Mouse (Mus musculus) cerebellum, postnatal 10 days (tissue): ENCODE measurements at regions not wholly inside any gene's neighbourhood (a gene's known extent, or its start where the extent isn't known, plus 50 kb on each side); places are given as distances from the start of the nearest gene placed in this dataset.

ENCODE experiments used
- DNase-seq, 2 experiments: peaks; one replicate each; pipeline ENCODE4 v3.0.0; 2021; ENCODE audit warnings: mixed read lengths in 2 of 2

DNA sequence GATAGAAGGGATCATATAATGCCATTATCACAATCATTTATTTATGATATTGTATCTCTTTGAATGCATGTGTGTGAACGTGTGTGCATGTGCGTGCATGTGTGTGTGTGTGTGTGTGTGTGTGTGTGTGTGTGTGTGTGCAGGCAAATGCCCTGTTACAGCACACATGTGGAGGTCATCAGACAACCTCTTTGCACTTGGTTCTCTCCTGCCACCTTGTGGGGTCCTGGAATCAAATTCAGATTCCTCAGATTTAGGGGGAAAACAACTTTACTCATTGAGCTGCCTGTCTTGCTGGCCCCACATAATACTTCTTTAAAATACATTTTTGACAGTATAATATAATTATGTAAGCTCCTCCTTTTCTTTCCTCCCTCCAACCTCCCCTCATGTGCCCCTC is 195.7 kb upstream of the Zic1 start:
- peak; percentile 50 to 70 for DNase-seq

DNA sequence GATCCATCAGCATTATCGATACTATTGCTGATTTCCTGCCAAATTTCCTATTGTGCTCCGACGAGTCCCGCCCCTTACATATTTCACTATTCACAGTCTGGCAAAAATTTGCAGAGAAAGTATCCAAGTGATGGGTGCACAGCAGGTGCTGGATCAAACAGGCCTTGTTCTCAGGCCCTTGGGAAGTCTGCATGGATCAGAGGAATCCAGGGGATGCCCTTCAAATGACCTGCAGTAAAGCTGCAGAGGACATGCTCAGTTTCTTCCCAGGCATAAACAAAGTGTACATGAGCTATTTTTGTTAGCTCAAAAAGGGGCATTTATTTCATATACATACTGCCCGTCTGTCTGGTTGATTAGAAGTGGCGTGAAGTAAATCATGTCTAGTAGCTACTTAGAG is 194.2 kb upstream of the Zic1 start:
- peak; percentile 25 for DNase-seq

DNA sequence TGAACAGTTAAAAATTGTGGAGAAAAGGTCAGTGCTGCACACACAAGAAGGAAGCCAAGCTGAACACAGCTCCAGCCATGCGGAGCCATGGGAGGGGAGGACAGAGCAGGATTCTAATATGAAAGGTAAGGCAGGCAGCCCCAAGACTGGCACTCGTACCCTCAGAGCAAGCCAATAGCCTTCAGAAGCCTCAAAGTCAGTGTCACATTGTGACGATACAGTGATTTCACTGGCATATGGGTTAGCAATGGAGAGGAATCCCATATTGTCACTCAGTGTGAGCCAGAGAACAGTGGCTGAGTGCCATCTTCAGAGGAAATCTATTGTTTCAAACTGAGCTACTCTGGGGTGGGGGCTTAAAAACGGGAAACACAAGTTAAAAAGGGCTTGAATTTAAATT is 181.4 kb upstream of the Zic1 start:
- DNase-seq: peak; percentile 91

DNA sequence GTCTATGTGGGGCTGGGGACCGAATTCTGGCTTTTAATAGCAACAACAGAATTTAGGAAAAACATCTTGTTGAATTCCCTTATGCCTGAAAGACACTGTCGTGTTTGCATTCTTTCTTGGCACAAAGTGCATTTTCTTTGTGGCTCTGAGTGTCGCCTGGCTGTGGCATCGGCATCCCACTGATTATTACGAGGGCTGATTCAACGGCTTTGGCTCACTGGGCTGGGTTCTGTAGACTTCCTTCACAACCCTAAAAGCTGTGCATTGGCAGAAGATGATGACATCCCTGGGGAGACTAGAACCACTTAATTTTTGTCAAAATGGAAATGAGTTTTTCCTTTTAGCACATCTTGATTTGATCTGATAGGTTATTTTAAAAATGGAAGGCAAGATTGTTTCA is 179.8 kb upstream of the Zic1 start:
- DNase-seq: peak; percentile 85 to 91

DNA sequence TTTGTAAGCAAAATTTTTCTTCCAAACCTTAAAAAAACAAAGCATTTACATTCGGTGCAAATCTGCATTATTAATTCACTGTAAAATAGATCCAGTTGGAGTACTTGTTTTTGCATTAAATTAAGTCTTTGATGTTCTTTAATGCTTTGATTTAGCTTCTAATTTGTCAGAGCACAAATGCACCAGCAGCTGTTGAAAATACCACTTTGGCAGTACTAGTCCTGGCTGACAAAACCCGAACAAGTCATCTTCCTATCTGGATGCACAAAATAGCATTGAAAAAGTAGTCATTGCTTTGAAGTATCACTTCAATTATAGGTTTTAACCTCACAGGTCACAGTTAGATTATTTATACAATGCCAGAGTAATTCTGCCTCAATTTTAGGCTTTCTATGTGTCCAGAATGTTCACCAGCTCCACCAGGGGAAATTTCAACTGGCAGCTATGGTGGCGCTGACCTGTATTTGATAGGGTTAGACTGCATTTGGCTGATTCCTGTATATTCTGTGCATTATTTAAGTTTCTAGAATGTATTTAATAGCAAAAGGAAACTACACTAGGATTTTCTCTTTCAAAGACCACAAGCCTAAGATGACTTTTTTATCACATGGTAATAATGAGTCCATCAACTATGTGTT is 163.3 kb upstream of the Zic1 start:
- peak; percentile 24 to 41 for DNase-seq

DNA sequence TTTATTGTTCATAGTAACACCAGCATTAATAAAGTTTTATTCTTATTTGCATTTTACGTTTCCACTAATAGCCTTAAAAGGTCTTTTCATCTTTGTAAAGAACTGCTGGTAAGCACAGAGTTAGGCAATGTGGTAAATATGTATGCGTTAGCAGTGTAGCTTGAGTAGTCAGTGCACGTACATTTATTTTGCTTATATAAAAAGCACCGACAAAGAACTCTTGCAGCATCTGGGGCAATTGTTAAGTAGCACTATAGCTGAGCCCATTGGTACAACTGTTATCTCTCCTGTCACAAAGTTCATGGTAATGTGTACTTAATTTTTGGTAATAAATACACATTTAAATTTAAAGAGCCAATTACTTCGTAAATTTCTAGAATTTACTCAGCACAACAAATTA is 162.8 kb upstream of the Zic1 start:
- DNase-seq: no peak

DNA sequence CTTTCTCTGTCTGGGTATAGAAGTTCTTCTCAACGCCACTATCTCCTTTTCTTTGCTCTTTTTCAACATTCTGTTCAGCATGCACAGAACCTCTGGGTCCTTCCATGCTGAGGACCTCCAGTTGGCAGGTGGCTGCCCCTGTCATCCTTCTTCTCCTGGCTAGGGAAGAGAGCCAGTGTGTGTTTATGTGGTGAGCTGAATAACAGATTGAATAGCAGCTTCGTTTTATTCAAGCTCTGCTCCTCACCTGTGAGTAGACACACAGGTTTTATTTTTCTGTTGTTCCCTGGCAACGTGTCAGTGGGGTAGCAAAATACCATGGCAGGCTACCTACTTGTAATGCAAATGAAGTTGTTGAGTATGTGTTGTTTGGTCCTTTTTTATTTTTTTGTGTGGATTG is 154.9 kb upstream of the Zic1 start:
- peak; percentile 53 to 61 for DNase-seq

DNA sequence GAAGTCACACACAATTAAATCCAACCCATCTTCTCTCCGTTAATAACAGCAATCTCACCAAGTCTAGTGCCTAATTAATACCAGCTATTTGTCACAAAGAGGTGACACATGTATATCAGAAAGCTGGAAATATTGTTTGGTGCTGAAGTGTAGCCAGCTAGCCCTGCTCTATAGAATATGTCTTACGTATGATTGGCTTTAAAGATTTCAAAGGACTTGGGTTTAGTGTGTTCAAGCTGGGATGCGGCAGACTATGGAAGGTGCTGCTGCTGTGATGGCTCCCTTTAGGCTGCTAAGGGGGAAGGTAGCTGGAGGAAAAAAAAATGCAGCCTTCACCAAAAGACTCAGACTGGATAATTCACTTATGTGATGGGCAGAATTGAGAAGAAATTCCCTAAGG is 144.1 kb upstream of the Zic1 start:
- no peak for DNase-seq

DNA sequence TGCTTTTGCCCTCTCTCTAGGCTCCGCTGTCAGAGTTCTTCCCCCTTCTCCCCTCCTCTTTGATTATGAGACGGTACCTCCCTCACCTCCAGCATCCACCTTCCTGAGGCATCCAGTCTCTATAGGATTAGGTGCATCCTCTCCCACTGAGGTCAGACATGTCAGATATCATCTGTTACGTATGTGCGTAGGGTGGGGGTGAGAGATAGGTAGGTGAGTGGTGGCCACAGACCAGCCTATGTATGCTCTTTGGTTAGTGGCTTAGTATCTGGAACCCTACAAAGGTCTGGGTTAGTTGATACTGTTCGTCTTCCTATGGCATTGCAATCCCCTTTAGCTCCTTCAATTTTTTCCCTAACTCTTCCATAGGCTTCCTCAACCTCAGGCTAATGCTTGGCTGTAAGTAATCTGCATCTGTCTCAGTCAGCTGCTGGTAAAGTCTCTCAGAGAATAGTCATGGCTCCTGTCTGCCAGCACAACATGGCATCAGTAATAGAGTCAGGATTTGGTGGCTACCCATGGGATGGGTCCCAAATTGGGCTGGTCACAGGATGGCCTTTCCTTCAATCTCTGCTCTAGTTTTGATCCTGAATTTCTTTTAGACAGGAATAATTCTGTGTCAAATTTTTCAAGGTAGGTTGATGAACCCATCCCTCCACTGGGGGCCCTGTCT is 138.2 kb upstream of the Zic1 start:
- DNase-seq: no peak

DNA sequence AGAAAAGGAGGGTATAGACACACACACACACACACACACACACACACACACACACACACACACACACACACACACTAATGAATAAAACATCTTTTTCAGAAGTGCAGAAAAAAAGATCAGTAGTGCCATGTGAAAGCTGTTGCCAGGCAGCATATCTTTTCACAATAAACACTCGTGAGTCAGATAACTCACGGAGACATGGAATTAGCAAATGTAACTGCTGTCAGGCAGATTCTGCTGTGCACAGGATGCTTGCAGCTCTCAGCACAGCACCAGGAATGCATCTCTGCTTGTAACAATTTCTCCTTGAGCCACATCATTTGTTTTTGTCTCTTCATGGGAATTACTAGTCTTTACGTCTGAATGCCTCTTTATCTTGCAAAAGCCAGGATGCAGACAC is 111.0 kb upstream of the Zic1 start:
- no peak for DNase-seq

DNA sequence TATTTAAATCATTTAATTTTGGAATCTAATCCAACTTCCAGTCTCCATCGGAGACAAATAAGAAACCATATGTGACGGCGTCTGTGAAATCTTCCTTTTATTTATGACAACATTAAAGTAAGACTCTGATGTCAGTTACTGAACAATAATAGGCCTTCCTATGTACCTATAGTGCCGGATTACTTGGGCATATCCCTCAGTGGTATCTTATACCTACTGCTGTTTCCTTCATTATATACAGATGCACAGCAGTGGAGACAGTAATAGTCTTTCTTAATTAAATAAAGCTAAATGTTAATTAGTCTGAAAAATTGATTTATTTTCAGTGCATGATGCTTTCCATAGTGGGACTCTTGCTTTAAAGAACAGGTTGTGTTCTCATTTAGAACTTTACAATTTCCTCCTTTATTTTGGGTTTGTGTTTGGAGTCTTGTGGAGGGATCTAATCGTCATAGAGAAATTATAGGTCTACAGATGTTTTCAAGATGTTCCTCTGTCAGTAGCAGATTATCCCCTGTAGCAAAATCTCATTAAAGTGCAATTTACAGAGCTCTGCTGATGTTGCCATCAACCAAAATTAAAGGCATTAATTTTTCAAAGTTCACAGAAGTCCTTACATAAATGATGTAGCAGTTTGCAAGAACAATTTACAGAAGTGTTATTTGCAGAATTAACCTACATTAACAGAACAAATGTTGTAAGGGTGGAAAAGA is 97.3 kb upstream of the Zic1 start:
- no peak for DNase-seq

DNA sequence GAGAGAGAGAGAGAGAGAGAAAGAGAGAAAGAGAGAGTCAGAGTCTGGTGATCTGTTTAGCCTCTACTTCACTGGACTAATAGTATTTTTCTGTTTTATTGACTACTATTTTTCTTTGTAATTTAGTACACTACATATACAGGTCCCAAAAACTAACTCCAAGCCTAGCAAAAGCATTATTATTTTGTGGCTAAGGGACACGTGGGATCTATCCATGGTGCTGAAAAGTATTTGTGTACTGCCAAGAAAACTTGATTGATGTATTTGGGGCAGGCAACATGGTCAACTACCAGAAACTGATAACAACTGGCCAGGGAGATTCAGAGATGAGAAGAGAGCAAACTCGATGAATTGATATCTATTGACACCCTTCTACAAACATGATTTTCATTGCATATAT is 94.3 kb upstream of the Zic1 start:
- no peak for DNase-seq

DNA sequence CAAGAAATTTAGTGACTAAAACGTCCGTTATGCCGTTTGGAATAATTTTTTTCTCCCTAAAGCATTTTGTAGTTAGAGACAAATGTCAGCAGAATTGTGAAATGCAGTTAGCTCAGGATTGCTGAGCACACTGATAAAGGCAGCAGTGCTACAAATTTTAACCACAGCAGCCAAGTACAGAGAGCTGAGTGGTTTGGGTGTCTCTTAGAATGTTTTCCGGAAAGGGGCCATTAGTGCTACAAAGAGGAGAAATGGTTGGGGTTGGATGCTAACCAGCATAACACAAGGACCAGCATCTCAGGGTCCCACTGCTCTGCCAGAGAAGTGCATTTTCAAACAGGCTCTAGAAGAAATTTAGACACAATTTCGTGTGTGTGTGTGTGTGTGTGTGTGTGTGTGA is 91.2 kb upstream of the Zic1 start:
- peak in 1 of 2 experiments; percentile 3 for DNase-seq

DNA sequence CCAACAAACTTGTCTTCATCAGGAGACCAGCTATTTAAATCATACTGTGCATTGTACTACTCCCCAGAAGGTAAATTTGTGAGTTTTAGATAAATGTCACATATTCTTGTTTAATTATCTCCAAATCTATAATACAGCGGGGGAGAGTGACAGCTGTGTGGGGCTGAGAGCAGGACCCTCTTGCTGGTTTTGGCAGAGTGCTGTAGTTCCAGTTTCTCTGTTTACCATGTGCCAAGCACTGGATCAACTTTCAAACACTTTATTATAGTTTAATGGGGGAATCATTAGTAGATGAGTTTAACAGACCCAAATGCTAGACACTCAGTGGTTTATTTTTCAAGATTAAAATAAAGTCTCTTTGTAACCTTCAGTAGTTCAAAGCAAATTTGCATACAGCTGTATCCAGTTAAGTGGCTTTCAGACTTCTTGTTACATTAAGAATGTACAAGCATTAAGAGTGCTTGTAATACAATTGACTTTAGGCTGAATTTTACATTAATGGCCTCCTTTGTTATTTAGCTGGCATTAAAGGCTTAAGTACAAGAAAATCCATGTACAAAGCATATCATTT is 90.7 kb upstream of the Zic1 start:
- DNase-seq: peak; percentile 12 to 32

DNA sequence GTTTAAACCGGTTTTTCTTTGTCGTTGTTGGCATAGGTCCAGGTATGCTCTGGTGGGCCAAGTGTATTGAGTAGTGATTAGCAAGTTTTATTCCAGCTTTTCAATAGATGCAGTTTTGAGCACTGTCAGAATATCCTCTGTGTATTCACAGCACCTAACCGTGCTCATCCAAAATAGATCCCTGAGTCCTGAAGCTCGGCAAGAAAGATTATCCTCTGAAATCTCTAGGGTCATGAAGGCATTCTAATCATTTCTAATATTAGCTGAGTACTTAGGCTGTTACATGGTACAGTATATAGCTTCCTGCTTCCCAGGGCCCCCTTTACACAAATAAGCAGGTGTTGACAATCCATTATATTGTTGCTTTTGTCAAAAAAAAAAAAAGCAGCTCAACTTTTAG is 73.5 kb upstream of the Zic1 start:
- no peak for DNase-seq
